Mouse (Mus musculus): ENCODE measurements around the gene Olfr315.
"Not testable (repeated sequence)": the region's sequence is repeated elsewhere in the genome, so short reads cannot be mapped to it uniquely, and the experiment has no call there.

Gene Olfr315

DNA sequence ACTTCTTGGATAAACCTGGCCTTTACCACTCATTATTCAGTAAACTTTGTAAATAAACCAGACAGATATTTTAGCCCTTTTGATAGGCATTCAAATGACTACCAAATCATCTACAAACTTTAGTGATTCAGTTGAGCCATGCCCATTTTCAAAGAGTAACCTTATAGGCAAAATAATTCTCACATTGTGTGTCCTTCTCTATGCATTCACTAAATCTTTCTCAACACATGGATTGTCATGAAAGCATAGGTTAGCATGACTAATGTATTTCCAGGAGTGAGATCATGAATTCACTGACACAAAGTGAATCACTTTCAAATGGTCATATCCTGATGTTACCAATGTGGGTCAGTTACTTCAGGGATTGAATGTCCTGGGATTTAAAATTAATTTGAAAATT lies at the start of gene Olfr315:
Olfr315 (plus strand) TSS at position 301 of the 400 bp plus-strand sequence.
- no peak for DNase-seq (ENCODE audit: low read depth in 1 of 2, low spot score in 2 of 2)

- no peak for DNase-seq (ENCODE audit: low read depth in 1 of 2, low spot score in 2 of 2)
Measured at GRCm38 (mm10) chr11:58723914-58724313, 49.1 kb upstream of the Olfr315 start, which contains the start of gene Olfr318. Gene Olfr318 (minus strand): TSS chr11:58724014.

DNA sequence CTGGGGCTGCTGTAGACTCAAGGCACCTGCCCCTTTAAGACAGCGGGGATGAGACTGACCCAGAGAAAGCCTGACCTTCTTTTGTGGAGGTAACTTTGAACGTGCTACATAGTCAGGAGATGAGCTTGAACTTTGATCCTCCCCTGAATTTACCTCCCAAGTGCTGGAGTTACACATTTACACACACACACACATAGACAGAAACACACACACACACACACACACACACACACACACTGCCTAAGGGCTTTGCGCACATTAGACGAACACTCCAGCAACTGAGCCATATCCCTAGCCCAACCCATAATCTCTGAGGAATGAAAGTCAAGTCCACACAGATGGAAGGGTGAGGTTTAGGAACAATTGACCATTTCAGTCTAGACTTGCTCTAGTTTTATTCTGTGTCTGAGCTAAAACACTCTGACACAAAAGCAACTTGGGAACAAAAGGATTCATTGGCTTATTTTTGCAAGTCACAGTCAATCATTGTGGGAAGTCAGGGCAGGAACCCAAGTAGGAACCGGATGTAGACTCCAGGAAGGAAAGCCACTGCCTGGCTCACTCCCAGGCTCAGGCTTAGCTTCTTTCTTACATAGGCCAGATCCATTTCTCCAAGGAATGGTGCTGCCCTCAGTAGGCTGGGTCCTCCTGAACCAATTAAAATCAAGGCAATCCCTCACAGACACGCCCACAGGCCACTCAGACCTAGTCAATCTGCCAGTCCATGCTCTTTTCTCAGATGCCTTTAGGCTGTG lies 44.9 kb upstream of the Olfr315 start:
- not testable (repeated sequence) for DNase-seq (ENCODE audit: low read depth in 1 of 2, low spot score in 2 of 2)

DNA sequence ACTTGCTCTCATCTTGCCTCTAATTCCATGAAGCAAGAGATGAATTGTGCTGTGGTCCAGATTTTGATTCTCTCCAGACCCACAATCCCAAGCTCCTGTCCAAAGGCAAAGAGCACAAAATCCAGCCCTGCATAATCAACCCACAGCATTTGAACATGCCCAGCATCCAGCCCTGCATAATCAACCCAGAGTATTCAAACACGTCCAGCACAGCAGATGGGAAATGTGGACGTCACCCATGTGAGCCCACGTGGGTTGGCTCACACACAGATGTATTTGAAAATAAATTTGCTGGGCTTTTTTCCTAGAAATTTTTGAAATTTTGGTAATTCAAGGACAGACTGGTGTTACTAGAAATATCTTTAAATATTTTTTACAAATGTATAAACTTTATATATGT lies 39.6 kb upstream of the Olfr315 start:
- no peak for DNase-seq (ENCODE audit: low read depth in 1 of 2, low spot score in 2 of 2)

DNA sequence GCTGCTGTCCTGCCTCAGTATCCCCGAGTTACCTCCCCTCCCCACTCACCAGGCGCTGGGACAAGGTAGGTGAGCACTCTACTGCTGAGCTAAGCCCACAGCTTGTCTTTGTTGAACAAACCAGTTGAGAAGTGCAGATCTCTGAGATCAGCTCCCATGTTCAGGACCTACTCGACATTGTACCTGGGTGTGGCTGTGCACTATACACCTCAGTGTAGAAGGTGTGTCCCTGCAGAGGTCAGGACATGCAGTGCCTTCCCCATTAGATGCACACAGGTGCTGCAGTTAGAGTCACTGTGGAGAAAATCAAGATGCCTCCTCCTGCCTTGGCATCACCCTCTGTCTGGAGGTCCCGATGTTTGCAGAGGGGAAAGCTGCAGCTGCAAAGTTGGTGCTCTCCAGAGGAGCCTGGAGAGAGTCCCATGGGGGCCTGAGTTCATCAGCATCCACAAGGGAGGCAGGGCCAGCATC lies 34.2 kb upstream of the Olfr315 start, which contains the start of gene Olfr317:
Olfr317 (minus strand) TSS at position 421 of the 471 bp plus-strand sequence.
- DNase-seq (ENCODE audit: low read depth in 1 of 2, low spot score in 2 of 2) = no peak

DNA sequence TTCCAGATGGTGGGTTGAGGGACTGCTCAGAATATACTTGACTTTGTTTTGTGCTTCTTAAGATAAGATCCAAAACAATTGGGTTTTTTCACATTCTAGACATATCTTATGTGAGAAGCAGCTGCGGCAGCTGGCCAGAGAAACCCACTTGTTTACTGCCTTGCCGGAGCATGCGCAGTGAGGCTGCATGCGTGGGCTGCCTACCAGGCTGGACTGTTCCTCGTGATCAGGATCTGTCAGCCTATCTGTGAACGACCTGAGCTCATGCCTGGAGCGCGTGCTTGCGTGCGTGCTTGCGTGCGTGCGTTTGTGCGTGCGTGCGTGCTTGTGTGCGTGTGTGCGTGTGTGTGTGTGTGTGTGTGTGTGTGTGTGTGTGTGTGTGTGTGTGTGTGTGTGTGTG lies 21.9 kb upstream of the Olfr315 start:
- not testable (repeated sequence) for DNase-seq (ENCODE audit: low read depth in 1 of 2, low spot score in 2 of 2)

DNA sequence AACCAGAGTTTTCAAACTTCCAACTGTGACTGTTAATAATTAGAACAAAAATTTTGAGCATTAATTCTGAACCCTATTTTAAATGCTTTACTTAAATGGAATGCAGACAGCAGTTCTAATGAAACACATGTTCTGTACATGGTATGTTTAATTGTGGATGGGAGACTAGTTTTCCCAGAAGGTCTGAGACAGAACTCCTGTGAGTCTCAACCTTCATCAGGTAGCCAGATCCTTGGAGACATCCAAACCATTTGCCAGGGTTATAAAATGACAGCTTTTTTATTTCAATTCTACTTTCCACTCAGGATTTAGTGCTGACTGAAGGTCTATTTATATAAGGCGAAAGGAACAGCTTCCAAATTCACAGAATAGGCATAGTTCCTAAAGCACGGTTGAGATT lies 20.6 kb upstream of the Olfr315 start, which contains the start of gene Olfr316:
Olfr316 (plus strand) TSS at position 301 of the 400 bp plus-strand sequence.
- DNase-seq (ENCODE audit: low read depth in 1 of 2, low spot score in 2 of 2) = no peak

- DNase-seq (ENCODE audit: low read depth in 1 of 2, low spot score in 2 of 2) = no peak
Measured at GRCm38 (mm10) chr11:58782480-58783089, 9.6 kb downstream of the Olfr315 start, which contains the start of gene Olfr314. Gene Olfr314 (plus strand): TSS chr11:58782952.

DNA sequence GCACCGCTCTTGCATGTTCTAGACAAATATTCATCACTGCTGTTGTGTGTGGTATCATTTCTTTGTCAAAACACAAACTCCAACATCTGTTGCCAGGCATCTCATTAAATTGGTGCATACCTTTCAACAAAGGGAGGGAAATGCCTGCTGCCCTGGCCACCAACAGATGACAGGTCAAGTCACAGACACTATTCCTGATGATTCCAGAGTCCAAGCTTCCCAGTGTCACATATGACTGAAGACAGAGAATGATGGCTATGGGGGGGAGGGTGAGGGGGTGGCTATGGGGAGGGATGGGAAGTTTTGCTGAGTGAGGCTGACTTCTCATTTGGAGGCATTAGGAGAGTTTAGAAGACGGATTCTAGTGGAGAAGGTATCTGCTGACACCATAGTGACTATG lies 11.2 kb downstream of the Olfr315 start:
- DNase-seq (ENCODE audit: low read depth in 1 of 2, low spot score in 2 of 2) = no peak

- DNase-seq (ENCODE audit: low read depth in 1 of 2, low spot score in 2 of 2) = no peak
Measured at GRCm38 (mm10) chr11:58787651-58788050, 14.7 kb downstream of the Olfr315 start.

DNA sequence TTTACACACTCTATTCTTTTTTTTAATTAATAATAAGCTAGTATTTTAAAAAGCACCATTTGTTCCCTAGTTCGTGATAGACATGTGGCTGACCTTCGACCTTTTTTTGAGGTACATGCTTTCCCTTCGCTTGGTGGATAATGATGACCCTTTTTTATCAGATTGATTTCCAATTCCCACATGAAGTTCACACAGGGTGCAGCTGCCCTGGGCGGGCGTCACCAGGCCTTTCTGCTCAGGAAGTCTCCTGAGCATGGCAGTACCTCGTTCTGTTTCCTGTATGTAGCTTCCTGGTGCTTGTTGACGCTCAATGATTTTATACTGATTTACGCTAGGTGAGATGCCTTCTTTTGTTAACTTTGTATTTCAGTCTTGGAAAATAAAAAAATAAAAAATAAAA lies 15.4 kb downstream of the Olfr315 start:
- no peak for DNase-seq (ENCODE audit: low read depth in 1 of 2, low spot score in 2 of 2)

- no peak for DNase-seq (ENCODE audit: low read depth in 1 of 2, low spot score in 2 of 2)
Measured at GRCm38 (mm10) chr11:58789532-58789931, 16.5 kb downstream of the Olfr315 start.

DNA sequence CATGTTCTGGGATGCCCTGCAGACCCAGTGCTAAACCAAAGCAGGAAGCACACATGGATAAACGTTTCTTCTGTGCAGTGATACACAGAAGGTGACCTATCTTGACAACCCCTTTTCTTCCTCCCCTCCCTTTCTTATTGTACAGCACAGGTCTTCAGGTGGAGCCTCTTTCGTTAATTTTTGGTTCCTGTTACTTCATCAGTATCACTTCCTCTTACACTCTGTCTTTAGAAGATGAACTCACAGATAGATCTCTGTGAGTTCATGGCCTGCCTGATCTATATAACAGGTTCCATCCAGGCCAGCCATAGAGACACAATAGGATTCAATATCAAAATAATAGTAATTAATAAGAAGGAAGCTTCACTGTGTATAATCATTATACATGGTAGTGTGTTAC lies 17.1 kb downstream of the Olfr315 start:
- DNase-seq (ENCODE audit: low read depth in 1 of 2, low spot score in 2 of 2) = no peak

- no peak for DNase-seq (ENCODE audit: low read depth in 1 of 2, low spot score in 2 of 2)
Measured at GRCm38 (mm10) chr11:58790646-58791045, 17.7 kb downstream of the Olfr315 start.

- no peak for DNase-seq (ENCODE audit: low read depth in 1 of 2, low spot score in 2 of 2)
Measured at GRCm38 (mm10) chr11:58795856-58796255, 22.9 kb downstream of the Olfr315 start.

DNA sequence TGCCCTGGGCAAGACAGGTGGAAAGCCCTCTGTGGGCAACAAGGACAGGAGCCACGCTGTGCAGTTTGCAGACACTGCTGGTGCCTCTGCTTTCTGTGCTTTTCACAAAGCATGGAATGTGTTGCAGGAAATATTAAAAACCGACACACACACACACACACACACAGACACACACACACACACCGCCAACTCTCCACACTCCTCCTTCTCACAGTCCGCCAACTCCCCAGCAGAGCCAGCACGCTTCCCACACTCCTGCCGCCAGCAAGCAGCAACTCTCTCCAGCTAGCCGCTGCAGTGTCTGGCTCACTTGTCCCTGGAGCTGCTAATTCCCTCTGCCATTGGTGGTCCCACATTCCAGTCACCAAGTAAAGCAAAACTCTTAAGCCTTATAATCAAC lies 23.9 kb downstream of the Olfr315 start:
- DNase-seq (ENCODE audit: low read depth in 1 of 2, low spot score in 2 of 2) = no peak

GRCm38 (mm10) chr11:58799747-58800146 lies 26.8 kb downstream of the Olfr315 start:
- no peak for DNase-seq (ENCODE audit: low read depth in 1 of 2, low spot score in 2 of 2)

- no peak for DNase-seq (ENCODE audit: low read depth in 1 of 2, low spot score in 2 of 2)
Measured at GRCm38 (mm10) chr11:58801558-58802228, 28.7 kb downstream of the Olfr315 start, which contains the start of gene Fam183b. Gene Fam183b (minus strand): TSS chr11:58801960.

DNA sequence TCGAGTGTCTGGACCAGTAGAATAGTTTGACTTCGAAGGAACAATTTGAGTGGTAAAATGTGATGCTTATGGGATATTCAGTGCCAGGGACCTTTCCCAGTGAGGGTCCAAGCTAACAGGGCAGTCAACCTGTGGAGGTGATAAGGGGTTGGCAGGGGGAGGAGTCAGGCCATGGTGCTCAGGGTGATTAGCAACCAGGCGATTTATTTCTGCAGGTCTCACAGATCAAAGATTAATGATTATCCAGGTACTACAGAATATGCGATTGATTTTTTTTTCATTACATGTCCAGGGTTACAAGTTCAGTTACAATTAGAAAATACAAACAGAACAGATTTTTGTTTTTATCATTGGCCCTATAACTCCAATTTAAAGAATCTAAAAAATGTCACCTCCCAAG lies 30.9 kb downstream of the Olfr315 start:
- no peak for DNase-seq (ENCODE audit: low read depth in 1 of 2, low spot score in 2 of 2)

GRCm38 (mm10) chr11:58804393-58804792 lies 31.4 kb downstream of the Olfr315 start:
- no peak for DNase-seq (ENCODE audit: low read depth in 1 of 2, low spot score in 2 of 2)

DNA sequence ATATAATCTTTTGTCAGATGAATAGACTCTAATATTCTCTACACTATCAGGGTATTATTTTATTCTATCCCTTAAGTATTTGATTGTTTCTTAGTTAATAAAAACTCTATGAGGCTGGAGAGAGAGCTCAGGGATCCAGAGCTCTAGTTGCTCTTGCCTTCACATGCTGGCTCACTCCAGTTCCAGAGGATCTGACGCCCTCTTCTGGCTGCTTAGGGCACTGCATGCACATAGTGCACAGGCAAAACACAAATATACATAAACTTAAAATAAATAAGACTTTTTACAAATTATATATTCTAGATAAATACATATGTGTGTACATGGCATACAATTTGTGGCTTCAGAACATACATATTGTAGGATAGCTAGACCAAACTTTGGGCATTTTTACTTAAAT lies 39.0 kb downstream of the Olfr315 start:
- no peak for DNase-seq (ENCODE audit: low read depth in 1 of 2, low spot score in 2 of 2)

- not testable (repeated sequence) for DNase-seq (ENCODE audit: low read depth in 1 of 2, low spot score in 2 of 2)
Measured at GRCm38 (mm10) chr11:58814700-58815099, 41.7 kb downstream of the Olfr315 start, which contains the start of gene Olfr313. Gene Olfr313 (plus strand): TSS chr11:58815000.
